Mouse (Mus musculus): ENCODE measurements around the gene Pcbp1. TPM values are rescaled to one million over a fixed set of nuclear protein-coding genes. Genes with fewer than 3 reads are reported as not detected.

Gene Pcbp1
- 120 TPM for polyA plus RNA-seq (2014; fragmentation: Illumina TruSeq; extraction: RNeasy Lipid Tissue Mini Kit (QIAGEN cat#74804); ENCODE audit: low read depth, low replicate concordance)

DNA sequence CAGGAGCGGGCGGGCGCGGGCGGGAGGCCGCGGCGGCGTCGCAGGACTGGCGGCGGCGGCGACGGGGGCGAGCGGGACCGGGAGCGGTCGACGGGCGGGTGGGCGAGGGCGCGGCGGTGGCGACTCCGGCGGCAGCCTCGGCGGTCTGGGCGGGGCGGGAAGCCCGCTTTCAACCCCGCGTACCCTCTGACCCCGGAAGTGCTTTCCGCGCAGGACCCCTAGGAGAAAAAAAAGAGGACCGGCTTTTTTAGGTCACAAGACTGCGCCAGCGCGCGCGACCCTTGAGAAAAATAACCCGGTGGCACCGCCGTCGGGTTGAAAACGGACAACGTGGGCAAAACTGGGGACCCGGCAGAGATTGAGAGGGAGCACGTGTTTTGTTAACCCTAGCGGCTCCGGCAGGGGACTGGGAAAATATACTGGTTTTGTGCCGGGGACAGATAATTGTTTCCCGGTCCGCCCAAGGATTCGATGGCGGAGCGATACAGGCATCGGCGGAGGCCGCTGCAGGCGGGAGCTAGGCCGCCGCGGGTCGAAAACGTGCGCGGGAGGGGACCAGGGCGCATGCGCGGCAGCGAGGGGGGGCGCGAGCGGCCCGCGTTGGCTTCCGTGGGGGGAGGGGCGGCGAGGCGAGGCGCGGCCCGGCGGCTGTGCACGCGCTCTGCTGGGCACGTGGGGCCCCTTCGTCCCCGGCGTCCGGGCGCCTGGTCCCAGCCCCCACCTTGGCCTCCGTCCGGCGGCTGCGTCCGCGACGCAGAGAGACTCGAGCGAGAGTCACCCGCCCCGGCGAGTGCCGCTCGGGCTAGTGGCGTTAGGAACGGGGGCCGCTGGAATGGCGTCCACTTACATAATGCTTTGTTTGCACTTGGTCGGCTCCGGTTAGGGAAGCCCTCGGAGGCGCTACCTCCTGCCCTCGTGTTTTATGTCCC, at the start of gene Pcbp1:
Gene Pcbp1 (minus strand): TSS at position 290 of the 929 bp plus-strand sequence.

Other genes with a start within 250 kb of the Pcbp1 start
- 285 TPM for gene Fam136a, start 160.7 kb downstream of the Pcbp1 start, polyA plus RNA-seq (2014; fragmentation: Illumina TruSeq; extraction: RNeasy Lipid Tissue Mini Kit (QIAGEN cat#74804); ENCODE audit: low read depth, low replicate concordance)
- 64.5 TPM for gene Snrpg, start 155.0 kb downstream of the Pcbp1 start, polyA plus RNA-seq (2014; fragmentation: Illumina TruSeq; extraction: RNeasy Lipid Tissue Mini Kit (QIAGEN cat#74804); ENCODE audit: low read depth, low replicate concordance)
- 331 TPM for gene Pcyox1, start 129.2 kb downstream of the Pcbp1 start, polyA plus RNA-seq (2014; fragmentation: Illumina TruSeq; extraction: RNeasy Lipid Tissue Mini Kit (QIAGEN cat#74804); ENCODE audit: low read depth, low replicate concordance)
- 120 TPM for gene Tia1, start 122.1 kb downstream of the Pcbp1 start, polyA plus RNA-seq (2014; fragmentation: Illumina TruSeq; extraction: RNeasy Lipid Tissue Mini Kit (QIAGEN cat#74804); ENCODE audit: low read depth, low replicate concordance)
- gene Gm44790, start 99.7 kb downstream of the Pcbp1 start, polyA plus RNA-seq (2014; fragmentation: Illumina TruSeq; extraction: RNeasy Lipid Tissue Mini Kit (QIAGEN cat#74804); ENCODE audit: low read depth, low replicate concordance) = not detected
- gene C87436, start 87.9 kb downstream of the Pcbp1 start, polyA plus RNA-seq (2014; fragmentation: Illumina TruSeq; extraction: RNeasy Lipid Tissue Mini Kit (QIAGEN cat#74804); ENCODE audit: low read depth, low replicate concordance) = 13.4 TPM
- gene Asprv1, start 101.8 kb upstream of the Pcbp1 start, polyA plus RNA-seq (2014; fragmentation: Illumina TruSeq; extraction: RNeasy Lipid Tissue Mini Kit (QIAGEN cat#74804); ENCODE audit: low read depth, low replicate concordance) = not detected
- gene Mxd1, start 142.8 kb upstream of the Pcbp1 start, polyA plus RNA-seq (2014; fragmentation: Illumina TruSeq; extraction: RNeasy Lipid Tissue Mini Kit (QIAGEN cat#74804); ENCODE audit: low read depth, low replicate concordance) = 6.5 TPM
- gene Snrnp27, start 158.2 kb upstream of the Pcbp1 start, polyA plus RNA-seq (2014; fragmentation: Illumina TruSeq; extraction: RNeasy Lipid Tissue Mini Kit (QIAGEN cat#74804); ENCODE audit: low read depth, low replicate concordance) = 148 TPM
- gene Gmcl1, start 207.1 kb upstream of the Pcbp1 start, polyA plus RNA-seq (2014; fragmentation: Illumina TruSeq; extraction: RNeasy Lipid Tissue Mini Kit (QIAGEN cat#74804); ENCODE audit: low read depth, low replicate concordance) = 48.9 TPM

Data from adrenal gland, adult 10 weeks (tissue).